Mouse (Mus musculus) hematopoietic stem cell, adult 5-6 weeks (primary cell): Measurements from ENCODE around the gene Cfap99. TPM values are rescaled to one million over a fixed set of nuclear protein-coding genes. Genes with fewer than 3 reads are reported as not detected.

Experiments
- ATAC-seq, 2 experiments: fragments of 125-278 bp in 1 of 2; replicated peaks in 1 of 2; 2 replicates each; pipeline ENCODE4 v1.8.0; 2016 to 2017; ENCODE audit warnings: inconsistent platforms in 2 of 2, mild to moderate bottlenecking in 2 of 2, moderate number of reproducible peaks in 2 of 2, low read depth in 1 of 2, moderate TSS enrichment in 1 of 2; ENCODE audit not compliant: low FRiP score in 2 of 2, poor library complexity in 2 of 2, severe bottlenecking in 2 of 2, insufficient read depth in 1 of 2, low TSS enrichment in 1 of 2
- total RNA-seq: library from RNA; stranded (forward); fragments of 172-1452, 232-1000 nt; gene quantifications from 2 replicates; pipeline ENCODE4 v1.2.3, GENCODE M21; 2017

The Cfap99 gene
- total RNA-seq, 1 experiment from 2014 or later = not detected

- ATAC-seq = no peak
These were observed 80.3 kb downstream of the Cfap99 start for GRCm38 (mm10) chr5:34368551-34369290.

GRCm38 (mm10) chr5:34369341-34370021 lies 81.1 kb downstream of the Cfap99 start, which contains the start of gene Fam193a:
Gene Fam193a (plus strand): TSS chr5:34369933.
- peak; percentile 97 to 98 for ATAC-seq

GRCm38 (mm10) chr5:34370022-34370823 lies 81.8 kb downstream of the Cfap99 start:
- no peak for ATAC-seq

GRCm38 (mm10) chr5:34370840-34371239 lies 82.4 kb downstream of the Cfap99 start:
- ATAC-seq = no peak

- ATAC-seq = no peak
These were observed 83.7 kb downstream of the Cfap99 start for GRCm38 (mm10) chr5:34372141-34372540.

- ATAC-seq = no peak
These were observed 84.1 kb downstream of the Cfap99 start for GRCm38 (mm10) chr5:34372541-34372940.

Other genes starting within 250 kb of the Cfap99 start
- 2.9 TPM in 1 of 2 replicates, not detected in the other for gene Poln, start 119.2 kb upstream of the Cfap99 start, total RNA-seq
- 121 and 173 TPM in 2 replicates for gene Haus3, start 119.1 kb upstream of the Cfap99 start, total RNA-seq
- gene Mxd4, start 100.9 kb upstream of the Cfap99 start, total RNA-seq = 29.2 and 40.0 TPM in 2 replicates
- 1.2 and 1.4 TPM in 2 replicates for gene Zfyve28, start 151 bp upstream of the Cfap99 start, total RNA-seq
- gene Rnf4, start 47.7 kb downstream of the Cfap99 start, total RNA-seq = 161 and 185 TPM in 2 replicates
- 41.8 and 46.6 TPM in 2 replicates for gene Fam193a, start 81.3 kb downstream of the Cfap99 start, total RNA-seq
- 36.1 and 39.5 TPM in 2 replicates for gene Tnip2, start 225.4 kb downstream of the Cfap99 start, total RNA-seq
- 22.6 and 23.4 TPM in 2 replicates for gene Sh3bp2, start 237.2 kb downstream of the Cfap99 start, total RNA-seq